Mouse (Mus musculus) myocyte (in vitro differentiated cells): ENCODE results near the gene Tmem252.

Experiments
- POLR2A ChIP-seq: IDR thresholded peaks from one replicate; pipeline ENCODE4 v1.6.1; 2011; ENCODE audit warnings: low read depth, mild to moderate bottlenecking, control low read depth, moderate library complexity; ENCODE audit not compliant: insufficient read length
- TCF3 ChIP-seq: IDR thresholded peaks from one replicate; pipeline ENCODE4 v1.6.1; 2011; ENCODE audit warnings: low read depth, control low read depth; ENCODE audit not compliant: insufficient read length
- USF1 ChIP-seq: IDR thresholded peaks from one replicate; pipeline ENCODE4 v1.6.1; 2011; ENCODE audit warnings: low read depth, mild to moderate bottlenecking, control low read depth, moderate library complexity

DNA sequence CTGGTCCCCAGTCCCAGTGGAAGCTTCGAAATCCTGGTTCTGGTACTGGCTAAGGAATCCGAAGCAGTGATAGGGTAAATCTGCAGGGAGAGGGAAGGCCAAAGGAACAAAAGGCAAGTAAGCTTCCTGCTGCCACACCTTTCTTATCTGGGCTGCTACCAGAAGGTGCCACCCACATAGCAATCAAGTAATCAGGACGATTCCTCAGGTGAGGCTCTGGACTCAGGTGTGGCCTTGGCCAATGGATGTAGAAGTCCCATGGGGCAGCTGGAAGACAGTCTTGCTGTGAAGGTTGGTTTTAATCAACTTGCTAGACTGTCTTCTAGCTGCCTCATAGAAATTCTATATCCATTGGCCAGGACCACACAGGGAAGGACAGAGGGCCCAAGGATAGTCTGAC lies 40.8 kb upstream of the Tmem252 start:
- no peak for TF ChIP-seq POLR2A
- TF ChIP-seq USF1 = no peak
- TF ChIP-seq TCF3 = no peak
